Mouse (Mus musculus): ENCODE results near the gene Lman2l. TPM values are rescaled to one million over a fixed set of nuclear protein-coding genes. Genes with fewer than 3 reads are reported as not detected.

Gene Lman2l
- polyA plus RNA-seq (2014; fragmentation: Nextera tagmentation; extraction: Ambion mirVana), result 37.4 and 40.9 TPM in 2 replicates

DNA sequence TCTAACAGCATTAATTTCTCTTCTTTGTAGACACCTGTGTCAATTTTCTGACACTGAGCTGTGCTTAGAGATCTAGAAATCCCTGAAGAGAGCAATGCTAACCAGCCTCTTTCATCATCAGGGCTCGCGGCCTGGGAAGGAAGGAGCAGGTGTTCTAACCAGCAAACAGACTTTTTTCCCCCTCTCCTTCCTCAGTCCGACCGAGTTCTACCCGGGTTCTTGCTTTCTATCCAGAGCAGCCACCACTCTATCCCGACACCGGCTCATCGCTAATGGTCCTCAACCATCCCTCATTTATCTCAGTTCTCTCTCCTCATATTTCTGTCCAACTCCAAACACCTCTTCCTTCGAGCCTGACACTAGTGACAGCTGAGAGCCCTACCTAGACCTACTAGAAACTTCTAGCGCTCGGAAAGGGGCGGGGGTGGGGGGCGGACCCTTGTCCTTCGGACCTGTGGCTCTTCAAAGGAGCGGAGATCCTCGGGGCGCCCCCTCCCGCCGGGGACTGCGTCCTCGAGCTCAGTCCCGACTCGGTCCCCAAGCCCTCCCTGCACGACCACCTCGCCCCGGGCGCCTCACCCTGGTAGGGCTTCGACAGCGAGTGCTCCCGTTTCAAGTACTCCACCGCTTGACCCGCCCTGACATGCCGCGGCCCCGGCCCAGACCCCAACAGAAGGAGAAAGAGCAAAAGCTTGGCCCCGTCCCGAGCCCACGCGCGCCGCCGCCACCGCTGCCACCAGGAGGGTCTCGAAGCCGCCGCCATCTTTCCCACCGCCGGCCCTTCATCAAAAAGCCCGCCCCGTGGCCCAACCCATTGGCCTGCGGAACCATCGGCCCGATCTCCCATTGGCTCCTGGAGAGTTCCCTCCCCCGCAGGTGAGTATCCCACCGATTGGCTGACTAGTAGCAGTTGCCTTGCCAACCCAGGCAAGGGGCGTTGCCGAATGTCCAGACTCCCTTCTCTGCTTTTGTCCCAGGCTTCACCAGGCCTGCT is at the start of gene Lman2l:
Lman2l (minus strand) TSS at position 801 of the 994 bp plus-strand sequence.
- no peaks in the 10 kb centered on the region for H3K27me3 ChIP-seq (ENCODE audit: control insufficient read depth, insufficient read depth, low read length)
- no peaks in the 10 kb centered on the region for H3K36me3 ChIP-seq (ENCODE audit: control insufficient read depth, insufficient read depth, low read length)
- H3K9me3 ChIP-seq (ENCODE audit: control insufficient read depth, low read length), result no peaks in the 10 kb centered on the region
- peak within 1 kb of the TSS; percentile 54 for H3K4me3 ChIP-seq (ENCODE audit: low read depth, low read length)
- peak within 1 kb of the TSS; percentile 71 for H3K9ac ChIP-seq (ENCODE audit: low read length)
- 1% methylated on average over 57 of the region's 57 CpGs for WGBS
- H3K4me1 ChIP-seq (replicated peaks; ENCODE audit: control insufficient read depth, insufficient read depth, low read length), result no peaks in the 10 kb centered on the region
- peak; percentile 97 for DNase-seq (ENCODE audit: low spot score)
- peak within 1 kb of the TSS; percentile 71 for H3K4me2 ChIP-seq (ENCODE audit: low read depth, low read length, severe bottlenecking)
- H3K27ac ChIP-seq (ENCODE audit: low read depth, low read length), result peak within 1 kb of the TSS; percentile 60; the same call in 1 of the 2 replicates
- ATAC-seq (replicated peaks; ENCODE audit: low FRiP score), result peak; percentile 99

DNA sequence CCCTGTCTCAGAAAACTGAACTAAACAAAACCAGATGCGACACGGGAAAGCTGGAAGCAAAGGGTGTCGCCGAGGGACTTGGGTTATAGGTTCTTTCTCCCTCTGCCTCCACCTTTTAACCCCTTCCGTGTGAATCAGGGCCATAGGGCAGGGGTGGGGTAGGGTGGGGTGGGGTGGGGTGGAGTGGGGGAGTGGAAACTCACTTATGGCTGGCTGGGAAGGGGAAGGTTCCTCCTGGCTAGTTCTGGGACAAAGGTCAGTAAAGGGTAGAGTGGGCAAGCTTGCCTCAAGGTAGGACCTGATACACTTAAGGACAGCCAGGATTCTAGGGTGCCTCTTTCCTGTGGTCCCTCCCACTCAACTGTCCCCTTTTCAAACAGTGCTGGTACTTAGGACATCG is 48.2 kb upstream of the Lman2l start:
- DNase-seq (ENCODE audit: low spot score), result no peak

DNA sequence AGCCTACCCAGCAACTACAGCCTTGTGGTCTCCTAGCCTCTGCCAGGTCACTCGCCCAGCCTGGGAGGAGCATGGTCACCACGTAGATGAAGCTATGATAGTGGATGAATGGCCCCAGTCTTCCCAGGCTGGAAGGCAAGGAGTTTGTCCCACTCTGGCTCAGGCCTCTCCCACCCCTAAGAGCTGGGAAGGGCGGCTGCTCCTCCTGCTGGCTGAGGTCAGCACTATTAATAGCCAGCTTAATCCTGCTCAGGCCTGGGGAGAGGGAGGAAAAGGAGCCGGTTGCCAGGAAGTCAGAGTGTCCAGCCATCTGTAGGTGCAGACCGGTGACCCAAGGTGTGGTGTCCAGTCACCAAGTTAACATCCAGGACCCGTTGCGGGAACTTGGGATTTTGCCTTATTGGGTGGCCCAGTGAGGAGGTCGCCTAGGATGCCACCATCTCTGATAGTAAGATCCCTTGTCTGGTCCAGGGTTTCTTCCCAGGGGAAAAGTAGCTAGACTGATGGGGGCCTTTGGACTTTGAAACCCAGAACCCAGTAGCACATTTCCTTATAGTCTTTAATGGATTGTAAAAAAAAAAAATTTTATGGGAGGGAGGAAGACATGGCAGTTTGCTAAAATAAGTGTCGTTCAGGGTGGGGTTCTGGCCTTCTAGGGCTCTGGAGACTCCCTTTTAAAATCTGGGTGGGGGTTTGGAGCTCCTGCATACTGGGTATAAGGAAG is 47.5 kb upstream of the Lman2l start:
- Histone ChIP-seq H3K4me3 (ENCODE audit: low read depth, low read length) (no peak overlapping the region), H3K36me3 (ENCODE audit: control insufficient read depth, insufficient read depth, low read length) (no peaks in the 10 kb centered on the region), H3K27ac (ENCODE audit: low read depth, low read length) (no peak overlapping the region), H3K9ac (ENCODE audit: low read length) (no peak overlapping the region), H3K4me2 (ENCODE audit: low read depth, low read length, severe bottlenecking) (no peak overlapping the region), H3K9me3 (ENCODE audit: control insufficient read depth, low read length) (no peaks in the 10 kb centered on the region), H3K27me3 (ENCODE audit: control insufficient read depth, insufficient read depth, low read length) (no peaks in the 10 kb centered on the region), H3K4me1 (replicated peaks; ENCODE audit: control insufficient read depth, insufficient read depth, low read length) (no peaks in the 10 kb centered on the region; the same call in 1 of the 2 replicates)
- DNase-seq (ENCODE audit: low spot score) (no peak), ATAC-seq (replicated peaks; ENCODE audit: low FRiP score) (no peak; the same call in 1 of the 2 replicates)
- 40% methylated on average over 9 of the region's 9 CpGs for WGBS

More for the DNA sequence above, 48.2 kb upstream of the Lman2l start:
- no peaks in the 10 kb centered on the region; the same call in 1 of the 2 replicates for H3K4me1 ChIP-seq (replicated peaks; ENCODE audit: control insufficient read depth, insufficient read depth, low read length)
- H3K9me3 ChIP-seq (ENCODE audit: control insufficient read depth, low read length), result no peaks in the 10 kb centered on the region
- no peak overlapping the region for H3K4me2 ChIP-seq (ENCODE audit: low read depth, low read length, severe bottlenecking)
- no peak overlapping the region for H3K4me3 ChIP-seq (ENCODE audit: low read depth, low read length)
- 81% methylated on average over 6 of the region's 6 CpGs for WGBS
- H3K36me3 ChIP-seq (ENCODE audit: control insufficient read depth, insufficient read depth, low read length), result no peaks in the 10 kb centered on the region
- no peak overlapping the region for H3K27ac ChIP-seq (ENCODE audit: low read depth, low read length)
- ATAC-seq (replicated peaks; ENCODE audit: low FRiP score), result no peak
- no peaks in the 10 kb centered on the region for H3K27me3 ChIP-seq (ENCODE audit: control insufficient read depth, insufficient read depth, low read length)
- H3K9ac ChIP-seq (ENCODE audit: low read length), result no peak overlapping the region

DNA sequence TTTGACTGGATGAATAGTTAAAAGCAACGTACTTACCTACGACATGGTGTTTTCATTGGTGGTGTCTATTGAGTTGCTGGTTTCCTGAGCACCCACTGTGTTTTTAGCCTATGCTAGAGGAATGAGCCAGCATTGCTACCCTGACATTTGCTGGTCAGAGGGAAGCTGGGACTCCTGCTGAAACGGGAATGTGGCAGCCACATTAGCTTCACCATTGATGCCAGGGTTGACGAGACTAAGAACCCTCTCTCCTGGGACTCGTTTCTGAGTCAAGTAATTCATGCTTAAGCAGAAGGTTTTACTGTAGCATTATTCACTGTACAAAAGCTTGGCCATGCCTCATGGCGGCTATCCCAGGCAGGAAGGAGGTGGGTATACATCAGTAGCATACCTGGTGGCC is 44.6 kb upstream of the Lman2l start:
- no peak for DNase-seq (ENCODE audit: low spot score)
- H3K4me2 ChIP-seq (ENCODE audit: low read depth, low read length, severe bottlenecking), result no peak overlapping the region
- ATAC-seq (replicated peaks; ENCODE audit: low FRiP score), result no peak
- H3K36me3 ChIP-seq (ENCODE audit: control insufficient read depth, insufficient read depth, low read length), result no peaks in the 10 kb centered on the region
- WGBS, result 77% methylated on average over 6 of the region's 6 CpGs
- no peaks in the 10 kb centered on the region for H3K9me3 ChIP-seq (ENCODE audit: control insufficient read depth, low read length)
- H3K4me3 ChIP-seq (ENCODE audit: low read depth, low read length), result no peak overlapping the region
- H3K4me1 ChIP-seq (replicated peaks; ENCODE audit: control insufficient read depth, insufficient read depth, low read length), result no peaks in the 10 kb centered on the region; the same call in 1 of the 2 replicates
- no peak overlapping the region for H3K9ac ChIP-seq (ENCODE audit: low read length)
- H3K27ac ChIP-seq (ENCODE audit: low read depth, low read length), result no peak overlapping the region
- H3K27me3 ChIP-seq (ENCODE audit: control insufficient read depth, insufficient read depth, low read length), result no peaks in the 10 kb centered on the region

DNA sequence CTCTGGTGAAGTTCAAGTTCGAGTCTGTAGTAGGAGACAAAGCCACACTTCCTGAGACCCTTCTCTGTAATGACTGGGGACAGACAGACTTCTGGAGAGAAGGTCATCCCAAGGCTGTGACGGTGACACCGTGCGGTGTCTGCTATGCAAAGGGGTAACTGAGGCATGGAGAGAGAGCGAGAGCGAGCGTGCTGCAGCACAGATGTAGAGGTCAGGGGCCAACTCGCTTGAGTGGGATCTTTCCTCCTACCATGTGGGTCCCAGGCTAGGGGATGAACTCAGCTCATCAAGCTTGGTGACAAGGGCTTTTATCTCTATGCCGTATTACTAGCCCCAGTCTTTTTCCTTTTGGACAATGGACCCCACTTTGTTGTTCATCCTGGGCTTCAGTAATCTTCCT is 42.0 kb upstream of the Lman2l start:
- DNase-seq (ENCODE audit: low spot score), result no peak
- Histone ChIP-seq H3K27me3 (ENCODE audit: control insufficient read depth, insufficient read depth, low read length) (no peaks in the 10 kb centered on the region), H3K27ac (ENCODE audit: low read depth, low read length) (no peak overlapping the region), H3K9me3 (ENCODE audit: control insufficient read depth, low read length) (no peaks in the 10 kb centered on the region), H3K36me3 (ENCODE audit: control insufficient read depth, insufficient read depth, low read length) (no peaks in the 10 kb centered on the region), H3K4me2 (ENCODE audit: low read depth, low read length, severe bottlenecking) (no peak overlapping the region), H3K9ac (ENCODE audit: low read length) (no peak overlapping the region), H3K4me1 (replicated peaks; ENCODE audit: control insufficient read depth, insufficient read depth, low read length) (no peaks in the 10 kb centered on the region), H3K4me3 (ENCODE audit: low read depth, low read length) (no peak overlapping the region)
- no peak for ATAC-seq (replicated peaks; ENCODE audit: low FRiP score)
- WGBS, result 79% methylated on average over 9 of the region's 9 CpGs

DNA sequence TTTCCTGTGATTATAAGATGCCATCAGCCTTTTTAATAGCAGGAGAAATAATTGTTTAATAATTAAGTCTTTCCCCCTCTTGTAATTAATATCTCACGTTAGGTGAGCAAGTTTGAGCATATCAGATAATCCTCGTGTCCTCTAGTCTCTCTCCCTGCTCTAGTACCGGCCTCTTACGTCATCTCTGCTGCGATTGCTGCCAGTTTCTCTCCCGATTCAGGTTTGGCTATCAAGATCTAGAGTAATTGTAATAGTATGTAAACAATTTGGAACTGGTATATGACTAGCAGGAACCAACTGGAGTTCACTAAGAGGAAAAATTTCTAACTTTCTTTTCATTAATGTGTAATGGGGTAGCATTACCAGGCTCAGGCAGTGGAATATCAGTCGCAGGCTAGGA is 40.0 kb upstream of the Lman2l start:
- Histone ChIP-seq H3K4me2 (ENCODE audit: low read depth, low read length, severe bottlenecking) (no peak overlapping the region), H3K27ac (ENCODE audit: low read depth, low read length) (no peak overlapping the region), H3K9me3 (ENCODE audit: control insufficient read depth, low read length) (no peaks in the 10 kb centered on the region), H3K4me1 (replicated peaks; ENCODE audit: control insufficient read depth, insufficient read depth, low read length) (no peaks in the 10 kb centered on the region), H3K9ac (ENCODE audit: low read length) (no peak overlapping the region), H3K36me3 (ENCODE audit: control insufficient read depth, insufficient read depth, low read length) (no peaks in the 10 kb centered on the region), H3K4me3 (ENCODE audit: low read depth, low read length) (no peak overlapping the region), H3K27me3 (ENCODE audit: control insufficient read depth, insufficient read depth, low read length) (no peaks in the 10 kb centered on the region)
- ATAC-seq (replicated peaks; ENCODE audit: low FRiP score) (no peak), DNase-seq (ENCODE audit: low spot score) (no peak)
- WGBS, result 90% methylated on average over 7 of the region's 7 CpGs

DNA sequence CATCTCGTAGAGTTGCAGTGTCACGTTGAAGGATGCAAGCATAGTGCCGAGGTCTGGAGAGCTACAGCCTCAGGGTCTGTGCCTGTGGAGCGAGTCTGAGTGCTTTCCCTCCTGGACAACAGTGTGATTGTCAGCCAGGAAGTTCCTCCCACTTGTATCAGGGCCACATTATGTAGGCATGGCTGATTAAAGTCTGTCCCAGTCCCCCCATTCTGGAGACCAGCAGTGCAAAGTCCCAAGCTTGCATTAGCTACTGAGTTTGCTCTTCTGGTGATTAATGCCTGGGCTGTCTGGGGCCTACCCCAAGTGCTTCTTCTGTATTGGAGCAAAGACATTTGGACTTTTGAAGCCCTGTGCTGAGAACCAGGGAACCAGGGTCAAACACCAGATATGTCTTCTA is 38.8 kb upstream of the Lman2l start:
- Histone ChIP-seq H3K4me2 (ENCODE audit: low read depth, low read length, severe bottlenecking) (no peak overlapping the region), H3K4me1 (replicated peaks; ENCODE audit: control insufficient read depth, insufficient read depth, low read length) (no peaks in the 10 kb centered on the region), H3K27me3 (ENCODE audit: control insufficient read depth, insufficient read depth, low read length) (no peaks in the 10 kb centered on the region), H3K27ac (ENCODE audit: low read depth, low read length) (no peak overlapping the region), H3K36me3 (ENCODE audit: control insufficient read depth, insufficient read depth, low read length) (no peaks in the 10 kb centered on the region), H3K4me3 (ENCODE audit: low read depth, low read length) (no peak overlapping the region), H3K9ac (ENCODE audit: low read length) (no peak overlapping the region), H3K9me3 (ENCODE audit: control insufficient read depth, low read length) (no peaks in the 10 kb centered on the region)
- DNase-seq (ENCODE audit: low spot score), result no peak
- 64% methylated on average over 4 of the region's 4 CpGs for WGBS
- no peak for ATAC-seq (replicated peaks; ENCODE audit: low FRiP score)

DNA sequence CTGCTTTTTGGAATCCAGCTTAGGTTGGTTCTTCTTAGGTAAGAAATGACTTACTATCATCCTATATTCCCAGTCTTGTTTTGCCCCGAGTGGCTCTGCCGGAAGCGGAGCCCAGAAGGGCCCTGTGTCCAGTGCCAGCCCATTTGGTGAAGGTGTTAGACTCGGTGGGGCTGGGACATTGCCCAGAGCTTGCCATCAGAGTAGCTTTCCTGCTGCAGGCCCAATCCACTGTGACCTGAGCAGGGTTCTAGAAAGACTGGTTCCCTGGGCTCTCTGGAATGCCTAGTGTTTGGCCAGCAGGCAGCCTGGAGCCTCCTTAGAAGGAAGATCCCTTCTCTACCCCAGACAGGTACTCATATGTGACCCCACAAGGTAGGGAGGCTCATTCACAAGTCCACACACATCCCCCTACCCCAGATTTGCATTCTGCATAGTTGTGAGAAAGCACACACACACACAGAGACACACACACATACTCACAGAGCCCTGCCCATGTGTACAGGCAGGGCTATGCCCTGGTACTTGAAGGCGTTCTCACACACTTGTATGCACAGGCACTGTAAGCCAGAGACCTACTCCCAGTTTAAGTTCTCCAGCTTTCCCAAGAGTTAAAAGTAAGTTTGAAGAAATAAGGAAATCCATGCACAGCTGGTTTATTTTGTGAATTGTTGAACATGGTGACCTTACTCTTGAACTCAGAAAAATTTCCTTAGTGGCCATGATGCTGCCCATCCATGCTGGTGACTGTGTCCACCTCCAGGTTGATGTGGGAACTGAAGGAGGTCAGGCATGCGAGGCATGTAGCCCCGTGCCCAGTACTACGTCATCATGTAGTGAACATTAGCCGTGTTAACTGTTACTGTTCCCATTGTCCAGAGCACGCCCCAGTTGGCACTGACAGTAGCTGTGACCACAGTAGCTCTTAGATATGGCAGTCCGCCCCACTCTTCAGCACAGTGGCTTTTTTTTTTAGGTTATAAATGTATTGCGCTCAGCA is 35.1 kb upstream of the Lman2l start:
- Histone ChIP-seq H3K4me1 (replicated peaks; ENCODE audit: control insufficient read depth, insufficient read depth, low read length) (peaks cover 2% of the 10 kb centered on the region; the same call in 1 of the 2 replicates), H3K27ac (ENCODE audit: low read depth, low read length) (no peak overlapping the region), H3K36me3 (ENCODE audit: control insufficient read depth, insufficient read depth, low read length) (no peaks in the 10 kb centered on the region), H3K4me2 (ENCODE audit: low read depth, low read length, severe bottlenecking) (no peak overlapping the region), H3K9me3 (ENCODE audit: control insufficient read depth, low read length) (no peaks in the 10 kb centered on the region), H3K4me3 (ENCODE audit: low read depth, low read length) (no peak overlapping the region), H3K9ac (ENCODE audit: low read length) (no peak overlapping the region), H3K27me3 (ENCODE audit: control insufficient read depth, insufficient read depth, low read length) (no peaks in the 10 kb centered on the region)
- DNase-seq (ENCODE audit: low spot score), result no peak
- no peak for ATAC-seq (replicated peaks; ENCODE audit: low FRiP score)
- WGBS, result 92% methylated on average over 12 of the region's 12 CpGs

Measured in forebrain, embryonic 11.5 days (tissue).